Mouse (Mus musculus): ENCODE data around the gene Slx1b. TPM values are rescaled to one million over a fixed set of nuclear protein-coding genes. Genes with fewer than 3 reads are reported as not detected.

The Slx1b gene
- polyA plus RNA-seq, 1 experiment from 2014 or later = 6.1 TPM

GRCm38 (mm10) chr7:126725667-126726066 is 30.1 kb upstream of the Slx1b start:
- Histone ChIP-seq H3K9me3 (replicated peaks; ENCODE audit: control insufficient read depth, low read length) (no peaks in the 10 kb centered on the region), H3K36me3 (ENCODE audit: control insufficient read depth, insufficient read depth, low read length) (no peaks in the 10 kb centered on the region), H3K27ac (ENCODE audit: low read depth, low read length) (no peak overlapping the region), H3K4me2 (no peak overlapping the region), H3K9ac (ENCODE audit: low read depth, low read length) (no peak overlapping the region), H3K4me1 (ENCODE audit: control insufficient read depth, insufficient read depth, low read length) (no peaks in the 10 kb centered on the region), H3K4me3 (ENCODE audit: low read depth, low read length) (no peak overlapping the region), H3K27me3 (ENCODE audit: control insufficient read depth, insufficient read depth, low read length) (no peaks in the 10 kb centered on the region)
- ATAC-seq (replicated peaks; ENCODE audit: insufficient number of reproducible peaks, low FRiP score, low TSS enrichment) = no peak
- WGBS (ENCODE audit: insufficient replicate concordance) = 69% methylated on average over 5 of the region's 5 CpGs

GRCm38 (mm10) chr7:126725077-126725476 is 29.5 kb upstream of the Slx1b start:
- no peak overlapping the region for H3K9ac ChIP-seq (ENCODE audit: low read depth, low read length)
- H3K27ac ChIP-seq (ENCODE audit: low read depth, low read length) = no peak overlapping the region
- no peaks in the 10 kb centered on the region for H3K36me3 ChIP-seq (ENCODE audit: control insufficient read depth, insufficient read depth, low read length)
- 59% methylated on average over 3 of the region's 3 CpGs for WGBS (ENCODE audit: insufficient replicate concordance)
- no peak overlapping the region for H3K4me3 ChIP-seq (ENCODE audit: low read depth, low read length)
- H3K4me2 ChIP-seq = no peak overlapping the region
- H3K9me3 ChIP-seq (replicated peaks; ENCODE audit: control insufficient read depth, low read length) = no peaks in the 10 kb centered on the region
- no peak for ATAC-seq (replicated peaks; ENCODE audit: insufficient number of reproducible peaks, low FRiP score, low TSS enrichment)
- no peaks in the 10 kb centered on the region for H3K4me1 ChIP-seq (ENCODE audit: control insufficient read depth, insufficient read depth, low read length)
- no peaks in the 10 kb centered on the region for H3K27me3 ChIP-seq (ENCODE audit: control insufficient read depth, insufficient read depth, low read length)

- Histone ChIP-seq H3K27ac (ENCODE audit: low read depth, low read length) (no peak overlapping the region), H3K9me3 (replicated peaks; ENCODE audit: control insufficient read depth, low read length) (no peaks in the 10 kb centered on the region), H3K4me3 (ENCODE audit: low read depth, low read length) (no peak overlapping the region), H3K27me3 (ENCODE audit: control insufficient read depth, insufficient read depth, low read length) (no peaks in the 10 kb centered on the region), H3K4me1 (ENCODE audit: control insufficient read depth, insufficient read depth, low read length) (no peaks in the 10 kb centered on the region), H3K4me2 (no peak overlapping the region), H3K36me3 (ENCODE audit: control insufficient read depth, insufficient read depth, low read length) (no peaks in the 10 kb centered on the region), H3K9ac (ENCODE audit: low read depth, low read length) (no peak overlapping the region)
- ATAC-seq (replicated peaks; ENCODE audit: insufficient number of reproducible peaks, low FRiP score, low TSS enrichment) = no peak
- 86% methylated on average over 13 of the region's 13 CpGs for WGBS (ENCODE audit: insufficient replicate concordance)
Measured at GRCm38 (mm10) chr7:126721635-126722034, 26.1 kb upstream of the Slx1b start.

GRCm38 (mm10) chr7:126718787-126719337 is 23.3 kb upstream of the Slx1b start:
- H3K27me3 ChIP-seq (ENCODE audit: control insufficient read depth, insufficient read depth, low read length) = no peaks in the 10 kb centered on the region
- no peaks in the 10 kb centered on the region for H3K9me3 ChIP-seq (replicated peaks; ENCODE audit: control insufficient read depth, low read length)
- WGBS (ENCODE audit: insufficient replicate concordance) = 91% methylated on average over 5 of the region's 5 CpGs
- no peak overlapping the region for H3K27ac ChIP-seq (ENCODE audit: low read depth, low read length)
- no peak overlapping the region for H3K4me3 ChIP-seq (ENCODE audit: low read depth, low read length)
- no peak overlapping the region for H3K9ac ChIP-seq (ENCODE audit: low read depth, low read length)
- H3K4me2 ChIP-seq = no peak overlapping the region
- H3K36me3 ChIP-seq (ENCODE audit: control insufficient read depth, insufficient read depth, low read length) = no peaks in the 10 kb centered on the region
- no peaks in the 10 kb centered on the region for H3K4me1 ChIP-seq (ENCODE audit: control insufficient read depth, insufficient read depth, low read length)
- ATAC-seq (replicated peaks; ENCODE audit: insufficient number of reproducible peaks, low FRiP score, low TSS enrichment) = no peak

- Histone ChIP-seq H3K4me1 (ENCODE audit: control insufficient read depth, insufficient read depth, low read length) (no peaks in the 10 kb centered on the region), H3K36me3 (ENCODE audit: control insufficient read depth, insufficient read depth, low read length) (no peaks in the 10 kb centered on the region), H3K27ac (ENCODE audit: low read depth, low read length) (no peak overlapping the region), H3K4me3 (ENCODE audit: low read depth, low read length) (no peak overlapping the region), H3K9ac (ENCODE audit: low read depth, low read length) (no peak overlapping the region), H3K9me3 (replicated peaks; ENCODE audit: control insufficient read depth, low read length) (no peaks in the 10 kb centered on the region), H3K27me3 (ENCODE audit: control insufficient read depth, insufficient read depth, low read length) (no peaks in the 10 kb centered on the region), H3K4me2 (no peak overlapping the region)
- ATAC-seq (replicated peaks; ENCODE audit: insufficient number of reproducible peaks, low FRiP score, low TSS enrichment) = no peak
- 81% methylated on average over 3 of the region's 3 CpGs for WGBS (ENCODE audit: insufficient replicate concordance)
Measured at GRCm38 (mm10) chr7:126717566-126717965, 22.0 kb upstream of the Slx1b start.

- Histone ChIP-seq H3K4me1 (ENCODE audit: control insufficient read depth, insufficient read depth, low read length) (no peaks in the 10 kb centered on the region), H3K36me3 (ENCODE audit: control insufficient read depth, insufficient read depth, low read length) (no peaks in the 10 kb centered on the region), H3K9ac (ENCODE audit: low read depth, low read length) (no peak overlapping the region), H3K9me3 (replicated peaks; ENCODE audit: control insufficient read depth, low read length) (no peaks in the 10 kb centered on the region), H3K4me3 (ENCODE audit: low read depth, low read length) (no peak overlapping the region), H3K27me3 (ENCODE audit: control insufficient read depth, insufficient read depth, low read length) (no peaks in the 10 kb centered on the region), H3K4me2 (no peak overlapping the region), H3K27ac (ENCODE audit: low read depth, low read length) (no peak overlapping the region)
- no peak for ATAC-seq (replicated peaks; ENCODE audit: insufficient number of reproducible peaks, low FRiP score, low TSS enrichment)
- 67% methylated on average over 4 of the region's 4 CpGs for WGBS (ENCODE audit: insufficient replicate concordance)
Measured at GRCm38 (mm10) chr7:126715679-126716078, 20.1 kb upstream of the Slx1b start.

GRCm38 (mm10) chr7:126711910-126712309 is 16.3 kb upstream of the Slx1b start:
- Histone ChIP-seq H3K4me1 (ENCODE audit: control insufficient read depth, insufficient read depth, low read length) (no peaks in the 10 kb centered on the region), H3K4me3 (ENCODE audit: low read depth, low read length) (no peak overlapping the region), H3K27ac (ENCODE audit: low read depth, low read length) (no peak overlapping the region), H3K9me3 (replicated peaks; ENCODE audit: control insufficient read depth, low read length) (no peaks in the 10 kb centered on the region; the same call in 1 of the 2 replicates), H3K4me2 (no peak overlapping the region), H3K27me3 (ENCODE audit: control insufficient read depth, insufficient read depth, low read length) (no peaks in the 10 kb centered on the region), H3K36me3 (ENCODE audit: control insufficient read depth, insufficient read depth, low read length) (no peaks in the 10 kb centered on the region), H3K9ac (ENCODE audit: low read depth, low read length) (no peak overlapping the region)
- no peak for ATAC-seq (replicated peaks; ENCODE audit: insufficient number of reproducible peaks, low FRiP score, low TSS enrichment)
- 78% methylated on average over 3 of the region's 3 CpGs for WGBS (ENCODE audit: insufficient replicate concordance)

GRCm38 (mm10) chr7:126710266-126710665 is 14.7 kb upstream of the Slx1b start:
- H3K4me1 ChIP-seq (ENCODE audit: control insufficient read depth, insufficient read depth, low read length) = no peaks in the 10 kb centered on the region
- H3K9ac ChIP-seq (ENCODE audit: low read depth, low read length) = no peak overlapping the region
- no peak overlapping the region for H3K4me2 ChIP-seq
- 35% methylated on average over 3 of the region's 4 CpGs for WGBS (ENCODE audit: insufficient replicate concordance)
- no peak for ATAC-seq (replicated peaks; ENCODE audit: insufficient number of reproducible peaks, low FRiP score, low TSS enrichment)
- no peak overlapping the region for H3K4me3 ChIP-seq (ENCODE audit: low read depth, low read length)
- H3K27me3 ChIP-seq (ENCODE audit: control insufficient read depth, insufficient read depth, low read length) = peaks cover 10% of the 10 kb centered on the region
- no peaks in the 10 kb centered on the region; the same call in 1 of the 2 replicates for H3K9me3 ChIP-seq (replicated peaks; ENCODE audit: control insufficient read depth, low read length)
- H3K36me3 ChIP-seq (ENCODE audit: control insufficient read depth, insufficient read depth, low read length) = no peaks in the 10 kb centered on the region
- H3K27ac ChIP-seq (ENCODE audit: low read depth, low read length) = no peak overlapping the region

- ATAC-seq (replicated peaks; ENCODE audit: insufficient number of reproducible peaks, low FRiP score, low TSS enrichment) = no peak
- H3K27me3 ChIP-seq (ENCODE audit: control insufficient read depth, insufficient read depth, low read length) = peaks cover 26% of the 10 kb centered on the region
- peaks cover 7% of the 10 kb centered on the region for H3K4me1 ChIP-seq (ENCODE audit: control insufficient read depth, insufficient read depth, low read length)
- no peak overlapping the region for H3K4me3 ChIP-seq (ENCODE audit: low read depth, low read length)
- no peaks in the 10 kb centered on the region; the same call in 1 of the 2 replicates for H3K9me3 ChIP-seq (replicated peaks; ENCODE audit: control insufficient read depth, low read length)
- H3K9ac ChIP-seq (ENCODE audit: low read depth, low read length) = no peak overlapping the region
- H3K4me2 ChIP-seq = no peak overlapping the region
- H3K27ac ChIP-seq (ENCODE audit: low read depth, low read length) = no peak overlapping the region
- H3K36me3 ChIP-seq (ENCODE audit: control insufficient read depth, insufficient read depth, low read length) = no peaks in the 10 kb centered on the region
- 80% methylated on average over 10 of the region's 10 CpGs for WGBS (ENCODE audit: insufficient replicate concordance)
Measured at GRCm38 (mm10) chr7:126708175-126708952, 12.8 kb upstream of the Slx1b start.
